Mouse (Mus musculus): ENCODE results near the gene Adap1.

The Adap1 gene

GRCm38 (mm10) chr5:139320424-139320823 lies 5.0 kb downstream of the Adap1 start:
- DNase-seq, result peak; percentile 27

- DNase-seq, result peak; percentile 39
Observed at GRCm38 (mm10) chr5:139317751-139318504, 7.5 kb downstream of the Adap1 start.

- peak; percentile 57 for DNase-seq
Observed at GRCm38 (mm10) chr5:139316982-139317675, 8.3 kb downstream of the Adap1 start.

- peak; percentile 41 for DNase-seq
Observed at GRCm38 (mm10) chr5:139314941-139315642, 10.3 kb downstream of the Adap1 start.

GRCm38 (mm10) chr5:139313536-139313935 lies 11.9 kb downstream of the Adap1 start:
- DNase-seq, result no peak

GRCm38 (mm10) chr5:139311822-139312221 lies 13.6 kb downstream of the Adap1 start:
- DNase-seq, result no peak

- DNase-seq, result no peak
Observed at GRCm38 (mm10) chr5:139310477-139310876, 14.9 kb downstream of the Adap1 start.

GRCm38 (mm10) chr5:139309946-139310345 lies 15.5 kb downstream of the Adap1 start:
- DNase-seq, result no peak

GRCm38 (mm10) chr5:139303646-139304061 lies 21.8 kb downstream of the Adap1 start:
- DNase-seq, result no peak

- no peak for DNase-seq
Observed at GRCm38 (mm10) chr5:139302101-139302500, 23.3 kb downstream of the Adap1 start.

- DNase-seq, result no peak
Observed at GRCm38 (mm10) chr5:139297745-139298144, 27.7 kb downstream of the Adap1 start.

- DNase-seq, result no peak
Observed at GRCm38 (mm10) chr5:139297092-139297491, 28.3 kb downstream of the Adap1 start.

GRCm38 (mm10) chr5:139294089-139294488 lies 31.3 kb downstream of the Adap1 start:
- no peak for DNase-seq

GRCm38 (mm10) chr5:139291811-139292560 lies 33.4 kb downstream of the Adap1 start:
- no peak for DNase-seq

GRCm38 (mm10) chr5:139290467-139291259 lies 34.8 kb downstream of the Adap1 start:
- DNase-seq, result no peak

- DNase-seq, result no peak
Observed at GRCm38 (mm10) chr5:139288591-139288990, 36.8 kb downstream of the Adap1 start.

GRCm38 (mm10) chr5:139287787-139288186 lies 37.6 kb downstream of the Adap1 start:
- no peak for DNase-seq

GRCm38 (mm10) chr5:139287099-139287498 lies 38.3 kb downstream of the Adap1 start:
- DNase-seq, result no peak

- DNase-seq, result no peak
Observed at GRCm38 (mm10) chr5:139286142-139286941, 39.1 kb downstream of the Adap1 start.

- DNase-seq, result no peak
Observed at GRCm38 (mm10) chr5:139285383-139286067, 39.9 kb downstream of the Adap1 start.

All from cerebellum, adult 9-11 months (tissue).